Mouse (Mus musculus) E14TG2a.4 (cell line): Measurements from ENCODE around the gene Msh4.

Source experiments
- H3K27me3 ChIP-seq: 2 replicates; pipeline ENCODE4 v1.6.1; 2014; ENCODE audit warnings: low read length, control low read depth; ENCODE audit not compliant: insufficient read depth
- H3K36me3 ChIP-seq: 2 replicates; pipeline ENCODE4 v1.6.1; 2014; ENCODE audit warnings: low read length, control low read depth; ENCODE audit not compliant: insufficient read depth
- H3K4me1 ChIP-seq: replicated peaks from 2 replicates; pipeline ENCODE4 v1.6.1; 2014; ENCODE audit warnings: low read depth, low read length, control low read depth
- H3K4me3 ChIP-seq: replicated peaks from 2 replicates; pipeline ENCODE4 v1.5.1; 2014; ENCODE audit warnings: mild to moderate bottlenecking, low read length
- H3K9me3 ChIP-seq: 2 replicates; pipeline ENCODE4 v1.6.1; 2014; ENCODE audit warnings: low read length, control low read depth
- CTCF ChIP-seq: conservative IDR thresholded peaks from 2 replicates; pipeline ENCODE4 v1.5.1; 2014; ENCODE audit warnings: low read length
- NANOG ChIP-seq: IDR thresholded peaks from 2 replicates; pipeline ENCODE4 v1.6.1; 2014; ENCODE audit warnings: borderline replicate concordance, low read length, mixed read lengths
- POU5F1 ChIP-seq: IDR thresholded peaks from 2 replicates; pipeline ENCODE4 v1.6.1; 2014; ENCODE audit warnings: low read length, borderline replicate concordance

Gene Msh4

DNA sequence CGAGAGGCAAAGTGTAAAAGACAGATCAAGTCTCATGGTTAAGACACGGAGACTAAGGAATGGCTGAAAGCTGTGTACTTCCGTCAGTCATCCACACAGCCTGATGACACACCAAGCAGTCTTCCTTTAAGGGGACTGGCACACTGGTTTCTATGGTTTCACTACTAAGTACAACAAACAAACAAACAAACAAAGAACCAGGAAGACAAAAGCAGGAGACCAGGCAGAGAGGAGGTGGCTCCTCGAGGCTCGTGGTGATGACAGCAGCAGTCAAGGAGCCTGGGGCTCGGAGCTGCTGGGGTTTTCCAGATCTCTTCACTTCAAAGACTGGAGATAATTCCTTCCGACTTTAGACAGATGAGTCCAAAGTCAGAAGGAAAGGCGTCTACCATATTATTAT lies 34.1 kb upstream of the Msh4 start:
- no peak for TF ChIP-seq NANOG
- no peak for TF ChIP-seq CTCF
- no peak for TF ChIP-seq POU5F1
- Histone ChIP-seq H3K4me1 (peaks cover 80% of the 10 kb centered on the region), H3K27me3 (no peaks in the 10 kb centered on the region), H3K36me3 (peaks cover 54% of the 10 kb centered on the region), H3K9me3 (no peaks in the 10 kb centered on the region), H3K4me3 (no peak overlapping the region; the same call in 1 of the 2 replicates)

DNA sequence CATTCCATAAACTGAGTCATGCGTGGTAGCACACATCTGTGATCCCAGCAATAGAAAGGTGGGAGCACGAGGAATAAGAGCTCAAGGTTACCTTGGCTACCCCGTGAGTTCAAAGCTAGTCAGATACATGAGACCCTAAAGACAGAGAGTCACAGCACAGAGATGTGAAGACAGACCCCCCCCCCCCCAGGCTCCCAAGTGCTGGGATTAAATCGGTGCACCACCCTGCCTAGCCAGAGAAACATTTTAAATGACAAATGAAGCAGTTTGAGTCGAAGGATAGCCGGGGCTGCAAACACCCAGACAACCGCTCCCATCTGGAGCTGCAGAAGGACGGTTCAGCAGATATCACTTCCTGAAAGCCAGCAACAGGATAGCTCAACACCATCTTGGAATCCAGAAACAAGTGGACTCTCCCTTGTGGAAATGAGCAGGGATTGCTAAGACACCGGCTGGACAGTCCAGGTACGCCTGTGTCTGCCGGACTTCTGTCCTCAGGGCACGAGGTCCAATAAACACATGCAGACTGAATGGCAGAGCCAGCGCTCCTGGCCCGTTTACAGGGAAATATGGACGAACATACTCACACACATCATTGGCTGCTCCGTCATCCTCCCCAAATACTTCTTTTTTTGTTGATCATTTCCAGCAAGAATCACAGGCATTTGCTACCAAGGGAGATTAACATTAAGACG lies 31.3 kb upstream of the Msh4 start:
- no peak for TF ChIP-seq CTCF
- no peak for TF ChIP-seq NANOG
- TF ChIP-seq POU5F1, result no peak
- peaks cover 80% of the 10 kb centered on the region for H3K36me3 ChIP-seq
- H3K9me3 ChIP-seq, result no peaks in the 10 kb centered on the region
- H3K4me3 ChIP-seq, result peak overlapping the region; percentile 45; the same call in 1 of the 2 replicates
- peaks cover 62% of the 10 kb centered on the region for H3K4me1 ChIP-seq
- no peaks in the 10 kb centered on the region for H3K27me3 ChIP-seq

DNA sequence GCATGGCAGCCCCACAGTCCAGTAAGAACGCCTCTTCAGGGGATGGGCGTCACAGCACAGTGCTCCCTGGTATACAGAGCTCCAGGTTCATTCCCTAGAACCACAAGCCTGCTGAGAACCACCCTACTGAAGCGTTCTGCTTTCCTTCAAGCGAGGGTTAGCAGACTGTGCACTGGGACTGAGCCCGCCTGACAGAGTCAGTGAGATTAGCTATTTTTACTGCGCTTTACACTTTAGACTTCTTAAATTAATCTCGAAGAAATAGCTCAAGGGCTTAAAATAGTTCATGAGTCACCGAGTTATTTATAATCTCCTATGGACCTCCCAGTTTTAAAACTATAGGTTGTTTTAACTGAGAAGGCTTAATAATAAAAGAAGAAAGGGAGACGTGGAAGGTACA lies 29.9 kb upstream of the Msh4 start:
- TF ChIP-seq CTCF, result no peak
- TF ChIP-seq NANOG, result no peak
- no peak for TF ChIP-seq POU5F1
- no peaks in the 10 kb centered on the region for H3K9me3 ChIP-seq
- peaks cover 85% of the 10 kb centered on the region for H3K36me3 ChIP-seq
- H3K4me1 ChIP-seq, result peaks cover 48% of the 10 kb centered on the region
- no peaks in the 10 kb centered on the region for H3K27me3 ChIP-seq
- no peak overlapping the region for H3K4me3 ChIP-seq

GRCm38 (mm10) chr3:153932461-153932860 lies 26.5 kb upstream of the Msh4 start:
- H3K4me1 ChIP-seq, result peaks cover 19% of the 10 kb centered on the region
- no peak overlapping the region for H3K4me3 ChIP-seq
- no peaks in the 10 kb centered on the region for H3K27me3 ChIP-seq
- peaks cover 87% of the 10 kb centered on the region for H3K36me3 ChIP-seq
- TF ChIP-seq POU5F1, result no peak
- no peak for TF ChIP-seq CTCF
- no peak for TF ChIP-seq NANOG
- no peaks in the 10 kb centered on the region for H3K9me3 ChIP-seq

- no peak for TF ChIP-seq CTCF
- TF ChIP-seq NANOG, result no peak
- no peak for TF ChIP-seq POU5F1
- no peaks in the 10 kb centered on the region for H3K9me3 ChIP-seq
Measured at GRCm38 (mm10) chr3:153929526-153929925, 23.6 kb upstream of the Msh4 start.

DNA sequence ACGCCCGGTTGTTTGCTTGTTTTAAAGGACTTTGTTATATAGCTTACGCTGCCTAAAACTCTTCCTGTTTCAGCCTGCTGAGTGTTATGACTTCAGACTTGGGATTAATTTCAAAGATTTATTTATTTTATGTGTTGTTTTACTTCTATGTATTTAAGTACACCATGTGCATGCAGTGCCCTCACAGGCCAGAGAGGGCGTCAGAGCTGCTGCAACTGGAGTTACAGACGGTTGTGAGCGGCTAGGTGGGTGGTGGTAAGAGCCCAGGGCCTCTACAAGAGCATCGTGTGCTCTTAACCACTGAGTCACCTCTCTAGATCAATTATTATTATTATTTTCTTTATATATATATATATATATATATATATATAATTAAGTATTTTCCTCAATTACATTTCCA lies 20.4 kb upstream of the Msh4 start:
- Histone ChIP-seq H3K4me3 (no peak overlapping the region), H3K27me3 (no peaks in the 10 kb centered on the region), H3K9me3 (no peaks in the 10 kb centered on the region), H3K4me1 (peaks cover 5% of the 10 kb centered on the region), H3K36me3 (peaks cover 75% of the 10 kb centered on the region)
- TF ChIP-seq CTCF, result peak; percentile 50
- no peak for TF ChIP-seq NANOG
- no peak for TF ChIP-seq POU5F1

More at GRCm38 (mm10) chr3:153929526-153929925, 23.6 kb upstream of the Msh4 start:
- H3K4me3 ChIP-seq, result no peak overlapping the region
- no peaks in the 10 kb centered on the region for H3K27me3 ChIP-seq
- H3K4me1 ChIP-seq, result peaks cover 5% of the 10 kb centered on the region
- peaks cover 79% of the 10 kb centered on the region for H3K36me3 ChIP-seq

GRCm38 (mm10) chr3:153921147-153921910 lies 15.4 kb upstream of the Msh4 start:
- Histone ChIP-seq H3K9me3 (no peaks in the 10 kb centered on the region), H3K27me3 (no peaks in the 10 kb centered on the region), H3K4me3 (no peak overlapping the region), H3K36me3 (peaks cover 48% of the 10 kb centered on the region), H3K4me1 (peaks cover 28% of the 10 kb centered on the region)
- TF ChIP-seq POU5F1 (no peak), NANOG (no peak), CTCF (no peak)

- peak; percentile 39; the same call in 1 of the 2 replicates for TF ChIP-seq NANOG
- TF ChIP-seq CTCF, result no peak
- no peak for TF ChIP-seq POU5F1
- peaks cover 41% of the 10 kb centered on the region for H3K4me1 ChIP-seq
- H3K27me3 ChIP-seq, result no peaks in the 10 kb centered on the region
- no peaks in the 10 kb centered on the region for H3K9me3 ChIP-seq
- no peak overlapping the region for H3K4me3 ChIP-seq
- H3K36me3 ChIP-seq, result peaks cover 19% of the 10 kb centered on the region
Measured at GRCm38 (mm10) chr3:153917200-153917599, 11.3 kb upstream of the Msh4 start.
